Mouse (Mus musculus) MEL (cell line): ENCODE results near the gene Tex44. TPM values are rescaled to one million over a fixed set of nuclear protein-coding genes. Genes with fewer than 3 reads are reported as not detected.

Experiments used
- DNase-seq: peaks from one replicate; pipeline ENCODE4 v3.0.0; 2011; ENCODE audit warnings: low read depth, low spot score
- H3K27ac ChIP-seq: 2 replicates; pipeline ENCODE4 v1.5.1; 2012; ENCODE audit warnings: low read depth, mild to moderate bottlenecking, control low read depth, low read length, moderate library complexity; ENCODE audit not compliant: control insufficient read depth
- H3K27me3 ChIP-seq, 2 experiments: fragments of 150-350 bp in 1 of 2; sonication (generic) in 1 of 2; 2 replicates each; pipeline ENCODE4 v1.6.1; 2012; ENCODE audit warnings: low read length in 2 of 2, mild to moderate bottlenecking in 2 of 2, improper control_type of control experiment in 1 of 2, moderate library complexity in 1 of 2; ENCODE audit not compliant: insufficient read depth in 2 of 2, control insufficient read depth in 1 of 2
- H3K36me3 ChIP-seq, 2 experiments: 2 replicates each; pipeline ENCODE4 v1.6.1; 2012 to 2014; ENCODE audit warnings: low read length in 2 of 2, improper control_type of control experiment in 1 of 2, inconsistent platforms in 1 of 2, mild to moderate bottlenecking in 1 of 2; ENCODE audit not compliant: insufficient read depth in 2 of 2, control insufficient read depth in 1 of 2
- H3K4me1 ChIP-seq, 2 experiments: fragments of 150-350 bp in 1 of 2; sonication (generic) in 1 of 2; 2 replicates each; pipeline ENCODE4 v1.6.1; 2012; ENCODE audit warnings: low read length in 2 of 2, improper control_type of control experiment in 1 of 2, mild to moderate bottlenecking in 1 of 2; ENCODE audit not compliant: insufficient read depth in 2 of 2, control insufficient read depth in 1 of 2
- H3K4me3 ChIP-seq, 2 experiments: fragments of 150-350 bp in 1 of 2; sonication (generic) in 1 of 2; 2 replicates each; pipeline ENCODE4 v1.5.1; 2012; ENCODE audit warnings: low read depth in 2 of 2, low read length in 2 of 2, mild to moderate bottlenecking in 2 of 2, moderate library complexity in 2 of 2, control low read depth in 1 of 2, improper control_type of control experiment in 1 of 2; ENCODE audit not compliant: control insufficient read depth in 1 of 2, insufficient read depth in 1 of 2
- H3K79me2 ChIP-seq: 2 replicates; pipeline ENCODE4 v1.6.1; 2012; ENCODE audit warnings: mild to moderate bottlenecking, low read length, moderate library complexity; ENCODE audit not compliant: control insufficient read depth, poor library complexity, insufficient read depth
- H3K9ac ChIP-seq: 2 replicates; pipeline ENCODE4 v1.6.1; 2012; ENCODE audit warnings: low read depth, mild to moderate bottlenecking, control low read depth, low read length, moderate library complexity; ENCODE audit not compliant: control insufficient read depth, poor library complexity, severe bottlenecking
- H3K9me3 ChIP-seq: fragments of 150-350 bp; sonication (generic); replicated peaks from 2 replicates; pipeline ENCODE4 v1.6.1; 2012; ENCODE audit warnings: mild to moderate bottlenecking, low read length, improper control_type of control experiment, moderate library complexity; ENCODE audit not compliant: insufficient read depth
- BHLHE40 ChIP-seq: IDR thresholded peaks from 2 replicates; pipeline ENCODE4 v1.6.1; 2012; ENCODE audit warnings: low read depth, mild to moderate bottlenecking, inconsistent platforms, low read length, improper control_type of control experiment, borderline replicate concordance
- CTCF ChIP-seq, 3 experiments: IDR thresholded peaks in 2 of 3; conservative IDR thresholded peaks in 1 of 3; 2 replicates each; pipeline ENCODE4 v1.5.1; 2011 to 2012; ENCODE audit warnings: low read length in 3 of 3, low read depth in 2 of 3, mild to moderate bottlenecking in 2 of 3, improper control_type of control experiment in 1 of 3, inconsistent platforms in 1 of 3, mixed read lengths in 1 of 3, moderate library complexity in 1 of 3; ENCODE audit not compliant: control insufficient read depth in 1 of 3, insufficient read depth in 1 of 3, poor library complexity in 1 of 3, severe bottlenecking in 1 of 3
- ELF1 ChIP-seq: IDR thresholded peaks from 2 replicates; pipeline ENCODE4 v1.6.1; 2014; ENCODE audit warnings: low read depth, mild to moderate bottlenecking, inconsistent platforms, low read length, improper control_type of control experiment, moderate library complexity
- EP300 ChIP-seq, 2 experiments: IDR thresholded peaks; 2 replicates each; pipeline ENCODE4 v1.6.1; 2011; ENCODE audit warnings: improper control_type of control experiment in 2 of 2, low read length in 2 of 2, low read depth in 1 of 2, mild to moderate bottlenecking in 1 of 2
- ETS1 ChIP-seq: IDR thresholded peaks from 2 replicates; pipeline ENCODE4 v1.6.1; 2012; ENCODE audit warnings: low read depth, mild to moderate bottlenecking, inconsistent platforms, low read length, improper control_type of control experiment, moderate library complexity
- GABPA ChIP-seq: IDR thresholded peaks from 2 replicates; pipeline ENCODE4 v1.6.1; 2012; ENCODE audit warnings: low read depth, mild to moderate bottlenecking, inconsistent platforms, low read length, improper control_type of control experiment, moderate library complexity
- GATA1 ChIP-seq: IDR thresholded peaks from 2 replicates; pipeline ENCODE4 v1.6.1; 2011; ENCODE audit warnings: low read depth, low read length, improper control_type of control experiment
- HCFC1 ChIP-seq: IDR thresholded peaks from 2 replicates; pipeline ENCODE4 v1.6.1; 2012; ENCODE audit warnings: low read depth, mild to moderate bottlenecking, inconsistent platforms, low read length, improper control_type of control experiment, moderate library complexity
- MAFK ChIP-seq: IDR thresholded peaks from 2 replicates; pipeline ENCODE4 v1.6.1; 2011; ENCODE audit warnings: low read depth, mild to moderate bottlenecking, low read length, improper control_type of control experiment, borderline replicate concordance
- MAX ChIP-seq: IDR thresholded peaks from 2 replicates; pipeline ENCODE4 v1.6.1; 2011; ENCODE audit warnings: low read length, improper control_type of control experiment
- MAZ ChIP-seq: IDR thresholded peaks from 2 replicates; pipeline ENCODE4 v1.6.1; 2012; ENCODE audit warnings: low read depth, mild to moderate bottlenecking, inconsistent platforms, low read length, improper control_type of control experiment
- MEF2A ChIP-seq: IDR thresholded peaks from 2 replicates; pipeline ENCODE4 v1.6.1; 2014; ENCODE audit warnings: low read depth, mild to moderate bottlenecking, inconsistent platforms, low read length, improper control_type of control experiment; ENCODE audit not compliant: poor library complexity, insufficient replicate concordance, severe bottlenecking; ENCODE audit errors: extremely low read depth
- MXI1 ChIP-seq: IDR thresholded peaks from 2 replicates; pipeline ENCODE4 v1.6.1; 2011; ENCODE audit warnings: mild to moderate bottlenecking, low read depth, low read length, improper control_type of control experiment
- MYB ChIP-seq: IDR thresholded peaks from 2 replicates; pipeline ENCODE4 v1.6.1; 2011; ENCODE audit warnings: mild to moderate bottlenecking, low read depth, low read length, improper control_type of control experiment
- MYC ChIP-seq: IDR thresholded peaks from 2 replicates; pipeline ENCODE4 v1.6.1; 2011; ENCODE audit warnings: low read depth, mild to moderate bottlenecking, low read length, improper control_type of control experiment, moderate library complexity
- POLR2A ChIP-seq, 2 experiments: IDR thresholded peaks; 2 replicates each; pipeline ENCODE4 v1.6.1; 2011 to 2012; ENCODE audit warnings: low read length in 2 of 2, mild to moderate bottlenecking in 2 of 2, control low read depth in 1 of 2, improper control_type of control experiment in 1 of 2, low read depth in 1 of 2, moderate library complexity in 1 of 2; ENCODE audit not compliant: control insufficient read depth in 1 of 2, insufficient read depth in 1 of 2, poor library complexity in 1 of 2
- POLR2AphosphoS5 ChIP-seq: IDR thresholded peaks from 2 replicates; pipeline ENCODE4 v1.6.1; 2012; ENCODE audit warnings: low read depth, borderline replicate concordance, mild to moderate bottlenecking, inconsistent platforms, low read length, moderate library complexity, mixed read lengths
- RAD21 ChIP-seq: IDR thresholded peaks from 2 replicates; pipeline ENCODE4 v1.6.1; 2011; ENCODE audit warnings: mild to moderate bottlenecking, low read depth, low read length, improper control_type of control experiment
- RCOR1 ChIP-seq: IDR thresholded peaks from 2 replicates; pipeline ENCODE4 v1.6.1; 2012; ENCODE audit warnings: low read depth, mild to moderate bottlenecking, inconsistent platforms, low read length, improper control_type of control experiment
- SIN3A ChIP-seq: IDR thresholded peaks from 2 replicates; pipeline ENCODE4 v1.6.1; 2012; ENCODE audit warnings: low read length, improper control_type of control experiment, inconsistent platforms
- SMC3 ChIP-seq: IDR thresholded peaks from 2 replicates; pipeline ENCODE4 v1.6.1; 2011; ENCODE audit warnings: low read depth, low read length, improper control_type of control experiment
- TAL1 ChIP-seq: IDR thresholded peaks from 2 replicates; pipeline ENCODE4 v1.6.1; 2012; ENCODE audit warnings: mild to moderate bottlenecking, inconsistent platforms, low read length, moderate library complexity, mixed read lengths
- TCF12 ChIP-seq: IDR thresholded peaks from 2 replicates; pipeline ENCODE4 v1.6.1; 2014; ENCODE audit warnings: low read depth, mild to moderate bottlenecking, inconsistent platforms, low read length, improper control_type of control experiment, moderate library complexity
- UBTF ChIP-seq: IDR thresholded peaks from 2 replicates; pipeline ENCODE4 v1.6.1; 2012; ENCODE audit warnings: low read depth, mild to moderate bottlenecking, inconsistent platforms, low read length, improper control_type of control experiment, moderate library complexity, borderline replicate concordance; ENCODE audit not compliant: insufficient read depth
- USF2 ChIP-seq, 2 experiments: IDR thresholded peaks; 2 replicates each; pipeline ENCODE4 v1.6.1; 2011 to 2012; ENCODE audit warnings: improper control_type of control experiment in 2 of 2, low read length in 2 of 2, borderline replicate concordance in 1 of 2, inconsistent platforms in 1 of 2, low read depth in 1 of 2, mild to moderate bottlenecking in 1 of 2; ENCODE audit not compliant: insufficient read depth in 1 of 2
- ZC3H11A ChIP-seq: IDR thresholded peaks from 2 replicates; pipeline ENCODE4 v1.6.1; 2012; ENCODE audit warnings: low read depth, mild to moderate bottlenecking, inconsistent platforms, low read length, improper control_type of control experiment
- ZMIZ1 ChIP-seq: IDR thresholded peaks from 2 replicates; pipeline ENCODE4 v1.6.1; 2012; ENCODE audit warnings: low read depth, mild to moderate bottlenecking, inconsistent platforms, low read length, improper control_type of control experiment, moderate library complexity
- ZNF384 ChIP-seq: IDR thresholded peaks from 2 replicates; pipeline ENCODE4 v1.6.1; 2012; ENCODE audit warnings: low read depth, mild to moderate bottlenecking, inconsistent platforms, low read length, improper control_type of control experiment
- polyA plus RNA-seq, 2 experiments: library from polyadenylated mRNA; stranded (reverse) in 1 of 2; unstranded in 1 of 2; fragments of >175 nt in 1 of 2; fragments of >200 nt in 1 of 2; gene quantifications; 2 replicates each; pipeline versions ENCODE4 v1.2.1 to v1.2.4; 2012; ENCODE audit warnings: low replicate concordance in 2 of 2, low read depth in 1 of 2; ENCODE audit not compliant: insufficient read length in 2 of 2, insufficient read depth in 1 of 2, missing spikeins in 1 of 2
- total RNA-seq: library from RNA; depleted of rRNA; stranded (reverse); fragments of 300-350 nt; gene quantifications from 2 replicates; pipeline ENCODE4 v1.2.3, GENCODE M21; 2012

Tex44 gene
- total and polyA plus RNA-seq, 3 experiments: not detected

DNA sequence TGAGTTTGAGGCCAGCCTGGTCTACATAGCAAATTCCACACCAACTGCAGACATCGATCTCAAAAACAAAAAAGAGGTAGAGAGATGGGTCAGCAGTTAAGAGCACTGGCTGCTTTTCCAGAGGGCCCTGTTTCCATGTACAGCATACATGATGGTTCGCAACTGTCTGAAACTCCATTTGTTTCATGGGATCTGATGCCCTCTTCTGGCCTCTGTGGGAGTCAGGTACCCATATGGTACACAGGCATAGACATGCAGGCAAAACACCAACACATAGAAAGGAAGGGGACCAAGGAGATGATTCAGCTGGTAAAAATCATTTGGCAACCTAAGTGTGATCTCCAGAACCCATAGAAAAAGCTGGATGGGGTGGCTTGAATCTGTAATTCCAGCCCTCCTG lies 12.4 kb downstream of the Tex44 start:
- Histone ChIP-seq H3K4me1 (peaks cover 11 to 60% of the 10 kb centered on the region in 2 experiments), H3K36me3 (peaks cover 0 to 47% of the 10 kb centered on the region in 2 experiments; a peak in 2 of 4 replicates), H3K79me2 (peaks cover 14% of the 10 kb centered on the region; the same call in 1 of the 2 replicates), H3K9me3 (no peaks in the 10 kb centered on the region), H3K4me3 (no peak overlapping the region), H3K9ac (no peak overlapping the region), H3K27ac (peak overlapping the region; percentile 54; the same call in 1 of the 2 replicates), H3K27me3 (no peaks in the 10 kb centered on the region)
- peak; percentile 50 for DNase-seq
- TF ChIP-seq CTCF (IDR thresholded peaks at IDR 0.05 in 2 of 3, conservative IDR thresholded peaks at IDR 0.05 in 1 of 3; ENCODE audit: control insufficient read depth in 1 of 3, insufficient read depth in 1 of 3, low read depth in 2 of 3, low read length in 3 of 3, poor library complexity in 1 of 3, severe bottlenecking in 1 of 3) (peak; percentile 17 to 57 (median 32); a peak in 3 of 6 replicates), ZC3H11A (peak; percentile 52), ETS1 (peak; percentile 29; the same call in 1 of the 2 replicates), MYC (0 out of 2 replicates have a peak, but pooled peaks have one; percentile 31), BHLHE40 (no peak), RAD21 (peak; percentile 40), GABPA (no peak), MXI1 (no peak), SMC3 (peak; percentile 37), GATA1 (no peak), MAZ (0 out of 2 replicates have a peak, but pooled peaks have one; percentile 43), SIN3A (0 out of 2 replicates have a peak, but pooled peaks have one; percentile 21), POLR2A (IDR thresholded peaks at IDR 0.05; ENCODE audit: control insufficient read depth in 1 of 2, insufficient read depth in 1 of 2, low read depth in 1 of 2, low read length in 2 of 2, poor library complexity in 1 of 2) (no peak), RCOR1 (no peak)

DNA sequence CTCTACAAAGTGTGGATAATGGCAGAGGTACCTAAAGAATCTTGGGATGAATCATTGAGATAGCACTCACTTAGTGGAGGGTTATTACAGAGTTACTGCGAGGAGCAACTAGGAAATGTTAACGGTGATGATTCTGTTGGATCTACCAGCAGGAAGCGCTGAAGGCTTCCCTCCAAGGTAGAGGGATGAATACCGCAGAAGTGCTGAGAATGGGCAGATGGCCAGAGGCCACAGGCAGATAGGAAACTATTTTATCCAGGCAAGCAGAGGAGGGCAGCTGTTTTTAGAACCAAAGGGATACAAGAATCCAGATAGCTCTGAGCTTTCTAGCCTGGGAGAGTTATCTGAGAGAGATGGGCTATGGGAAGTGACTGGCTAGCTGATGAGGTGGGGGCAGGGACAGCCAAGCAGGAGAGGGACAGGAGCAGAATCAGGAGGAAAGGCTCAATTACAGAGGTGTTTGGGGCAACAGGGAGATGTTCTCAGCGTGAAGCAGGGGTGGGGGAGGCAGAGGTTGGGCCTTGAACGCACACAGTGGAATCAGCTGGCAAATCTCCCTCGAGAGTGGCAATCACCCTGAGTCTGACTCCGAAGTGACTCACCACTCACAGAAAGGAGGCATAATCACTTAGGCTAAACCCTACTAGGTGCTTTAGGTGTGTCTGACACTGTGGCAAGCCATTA lies 13.5 kb downstream of the Tex44 start:
- Histone ChIP-seq H3K4me3 (peak overlapping the region in 1 of 2 experiments; percentile 20; a peak in 2 of 4 replicates), H3K27ac (peak overlapping the region; percentile 70), H3K9ac (peak overlapping the region; percentile 66), H3K27me3 (no peaks in the 10 kb centered on the region), H3K36me3 (peaks cover 0 to 46% of the 10 kb centered on the region in 2 experiments; a peak in 2 of 4 replicates), H3K9me3 (no peaks in the 10 kb centered on the region), H3K4me1 (peaks cover 10 to 56% of the 10 kb centered on the region in 2 experiments), H3K79me2 (peaks cover 14% of the 10 kb centered on the region; the same call in 1 of the 2 replicates)
- DNase-seq: peak; percentile 82
- TF ChIP-seq RCOR1 (peak; percentile 66), MAZ (no peak; the same call in 1 of the 2 replicates), EP300 (IDR thresholded peaks at IDR 0.05; ENCODE audit: low read depth in 1 of 2, low read length in 2 of 2) (peak; percentile 60 to 70), GATA1 (peak; percentile 79), ELF1 (no peak), MAFK (no peak), MYB (no peak), BHLHE40 (0 out of 2 replicates have a peak, but pooled peaks have one; percentile 9), TCF12 (peak; percentile 66), TAL1 (peak; percentile 69), ZMIZ1 (0 out of 2 replicates have a peak, but pooled peaks have one; percentile 23), CTCF (IDR thresholded peaks at IDR 0.05 in 2 of 3, conservative IDR thresholded peaks at IDR 0.05 in 1 of 3; ENCODE audit: control insufficient read depth in 1 of 3, insufficient read depth in 1 of 3, low read depth in 2 of 3, low read length in 3 of 3, poor library complexity in 1 of 3, severe bottlenecking in 1 of 3) (no peak), USF2 (IDR thresholded peaks at IDR 0.05; ENCODE audit: borderline replicate concordance in 1 of 2, insufficient read depth in 1 of 2, low read depth in 1 of 2, low read length in 2 of 2) (no peak), MXI1 (peak; percentile 36; the same call in 1 of the 2 replicates), ETS1 (peak; percentile 86), UBTF (no peak), POLR2AphosphoS5 (no peak), MEF2A (peak; percentile 86; the same call in 1 of the 2 replicates), MAX (0 out of 2 replicates have a peak, but pooled peaks have one; percentile 27), HCFC1 (no peak), ZNF384 (no peak)
